Mouse (Mus musculus): ENCODE results near the gene Hes5. TPM values are rescaled to one million over a fixed set of nuclear protein-coding genes. Genes with fewer than 3 reads are reported as not detected.
A peak's percentile ranks its signal among the peaks of the same experiment; 100 is the strongest.

The Hes5 gene
- total and polyA plus RNA-seq, 2 experiments from 2014 or later, result 106 to 177 TPM

DNA sequence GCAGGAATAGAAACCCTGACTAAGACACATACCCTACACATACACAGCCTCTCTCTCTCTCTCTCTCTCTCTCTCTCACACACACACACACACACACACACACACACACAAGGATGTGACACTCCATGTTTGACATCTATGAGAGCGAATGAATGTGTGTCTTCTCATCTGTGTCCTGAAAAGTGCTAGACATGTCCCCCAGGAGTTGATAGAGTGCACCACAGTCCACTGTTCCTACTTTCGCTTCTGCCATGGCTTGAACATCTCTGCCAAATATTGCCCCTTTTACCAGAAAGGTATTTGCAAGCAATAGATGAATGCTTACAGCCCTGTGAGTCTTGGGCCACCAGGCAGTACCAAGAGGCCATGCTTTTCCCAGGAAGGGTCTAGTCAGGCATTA is 20.6 kb upstream of the Hes5 start:
- H3K36me3 ChIP-seq (ENCODE audit: insufficient read depth, low read length), result no peaks in the 10 kb centered on the region
- 88% methylated on average over 2 of the region's 2 CpGs for WGBS

DNA sequence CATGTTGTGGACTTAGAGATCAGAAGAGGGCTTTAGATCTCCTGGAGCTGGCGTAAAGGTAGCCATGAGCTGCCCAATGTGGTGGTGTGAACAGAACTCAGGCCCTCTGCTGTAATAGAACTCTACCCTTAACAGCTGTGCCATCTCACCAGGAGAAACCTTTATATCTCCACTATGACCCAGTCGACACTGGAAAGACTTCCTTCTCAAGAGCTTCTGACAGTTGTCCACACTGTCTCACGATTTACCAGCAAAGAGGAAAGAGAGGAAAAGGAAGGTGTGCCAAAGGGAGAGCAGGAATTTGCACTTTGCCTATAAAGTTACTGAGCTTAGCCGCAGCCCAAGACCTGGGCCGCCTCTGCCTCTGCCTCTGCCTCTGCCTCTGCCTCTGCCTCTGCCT is 18.9 kb upstream of the Hes5 start:
- DNase-seq (ENCODE audit: low spot score), result no peak
- Histone ChIP-seq H3K4me1 (ENCODE audit: insufficient read depth, low read length) (0 out of 2 replicates have a peak, but pooled peaks cover 6% of the 10 kb centered on the region), H3K4me3 (ENCODE audit: low read length) (no peak overlapping the region), H3K9me3 (ENCODE audit: low read length) (no peaks in the 10 kb centered on the region), H3K36me3 (ENCODE audit: insufficient read depth, low read length) (no peaks in the 10 kb centered on the region), H3K27ac (no peak overlapping the region), H3K27me3 (ENCODE audit: insufficient read depth, low read length) (no peaks in the 10 kb centered on the region), H3K9ac (replicated peaks; ENCODE audit: low read length) (no peak overlapping the region), H3K4me2 (ENCODE audit: low read depth, low read length) (no peak overlapping the region)
- ATAC-seq, result no peak
- no peak for TF ChIP-seq CTCF (IDR thresholded peaks at IDR 0.05; ENCODE audit: low read depth)
- WGBS, result 87% methylated on average over 5 of the region's 5 CpGs

More for the DNA sequence above, 20.6 kb upstream of the Hes5 start:
- ATAC-seq (no peak), DNase-seq (ENCODE audit: low spot score) (no peak)
- Histone ChIP-seq H3K4me3 (ENCODE audit: low read length) (no peak overlapping the region), H3K27me3 (ENCODE audit: insufficient read depth, low read length) (no peaks in the 10 kb centered on the region), H3K4me2 (ENCODE audit: low read depth, low read length) (no peak overlapping the region), H3K9ac (replicated peaks; ENCODE audit: low read length) (no peak overlapping the region), H3K4me1 (ENCODE audit: insufficient read depth, low read length) (peaks cover 4% of the 10 kb centered on the region; the same call in 1 of the 2 replicates), H3K9me3 (ENCODE audit: low read length) (no peaks in the 10 kb centered on the region), H3K27ac (no peak overlapping the region)
- no peak for TF ChIP-seq CTCF (IDR thresholded peaks at IDR 0.05; ENCODE audit: low read depth)

GRCm38 (mm10) chr4:154942632-154943322 is 17.9 kb upstream of the Hes5 start:
- Histone ChIP-seq H3K9me3 (ENCODE audit: low read length) (no peaks in the 10 kb centered on the region), H3K36me3 (ENCODE audit: insufficient read depth, low read length) (no peaks in the 10 kb centered on the region), H3K4me3 (ENCODE audit: low read length) (no peak overlapping the region), H3K27ac (no peak overlapping the region), H3K9ac (replicated peaks; ENCODE audit: low read length) (no peak overlapping the region), H3K4me2 (ENCODE audit: low read depth, low read length) (no peak overlapping the region), H3K27me3 (ENCODE audit: insufficient read depth, low read length) (no peaks in the 10 kb centered on the region), H3K4me1 (ENCODE audit: insufficient read depth, low read length) (0 out of 2 replicates have a peak, but pooled peaks cover 6% of the 10 kb centered on the region)
- no peak for DNase-seq (ENCODE audit: low spot score)
- no peak for TF ChIP-seq CTCF (IDR thresholded peaks at IDR 0.05; ENCODE audit: low read depth)
- 90% methylated on average over 10 of the region's 10 CpGs for WGBS
- no peak for ATAC-seq

- no peak overlapping the region for H3K4me2 ChIP-seq (ENCODE audit: low read depth, low read length)
- no peak overlapping the region for H3K9ac ChIP-seq (replicated peaks; ENCODE audit: low read length)
- no peaks in the 10 kb centered on the region for H3K9me3 ChIP-seq (ENCODE audit: low read length)
- DNase-seq (ENCODE audit: low spot score) (no peak), ATAC-seq (no peak)
- H3K4me1 ChIP-seq (ENCODE audit: insufficient read depth, low read length), result 0 out of 2 replicates have a peak, but pooled peaks cover 6% of the 10 kb centered on the region
- H3K27me3 ChIP-seq (ENCODE audit: insufficient read depth, low read length), result no peaks in the 10 kb centered on the region
- no peak for TF ChIP-seq CTCF (IDR thresholded peaks at IDR 0.05; ENCODE audit: low read depth)
- H3K36me3 ChIP-seq (ENCODE audit: insufficient read depth, low read length), result no peaks in the 10 kb centered on the region
- H3K27ac ChIP-seq, result no peak overlapping the region
- no peak overlapping the region for H3K4me3 ChIP-seq (ENCODE audit: low read length)
- WGBS, result 89% methylated on average over 6 of the region's 6 CpGs
Measured at GRCm38 (mm10) chr4:154943323-154944039, 17.2 kb upstream of the Hes5 start.

- no peaks in the 10 kb centered on the region for H3K36me3 ChIP-seq (ENCODE audit: insufficient read depth, low read length)
- no peaks in the 10 kb centered on the region for H3K9me3 ChIP-seq (ENCODE audit: low read length)
- no peak overlapping the region for H3K4me3 ChIP-seq (ENCODE audit: low read length)
- no peak overlapping the region for H3K9ac ChIP-seq (replicated peaks; ENCODE audit: low read length)
- H3K4me2 ChIP-seq (ENCODE audit: low read depth, low read length), result no peak overlapping the region
- ATAC-seq (peak; percentile 73), DNase-seq (ENCODE audit: low spot score) (peak; percentile 94)
- 0 out of 2 replicates have a peak, but pooled peaks cover 6% of the 10 kb centered on the region for H3K4me1 ChIP-seq (ENCODE audit: insufficient read depth, low read length)
- H3K27ac ChIP-seq, result no peak overlapping the region
- TF ChIP-seq CTCF (IDR thresholded peaks at IDR 0.05; ENCODE audit: low read depth), result peak; percentile 97
- no peaks in the 10 kb centered on the region for H3K27me3 ChIP-seq (ENCODE audit: insufficient read depth, low read length)
- 24% methylated on average over 2 of the region's 2 CpGs for WGBS
Measured at GRCm38 (mm10) chr4:154944121-154944590, 16.6 kb upstream of the Hes5 start.

GRCm38 (mm10) chr4:154946319-154946718 is 14.4 kb upstream of the Hes5 start:
- DNase-seq (ENCODE audit: low spot score), result peak; percentile 90
- Histone ChIP-seq H3K4me1 (ENCODE audit: insufficient read depth, low read length) (peaks cover 10% of the 10 kb centered on the region; the same call in 1 of the 2 replicates), H3K27ac (peak overlapping the region; percentile 62; the same call in 1 of the 2 replicates), H3K27me3 (ENCODE audit: insufficient read depth, low read length) (no peaks in the 10 kb centered on the region), H3K4me2 (ENCODE audit: low read depth, low read length) (peak overlapping the region; percentile 58), H3K36me3 (ENCODE audit: insufficient read depth, low read length) (no peaks in the 10 kb centered on the region), H3K9ac (replicated peaks; ENCODE audit: low read length) (peak overlapping the region; percentile 40), H3K4me3 (ENCODE audit: low read length) (peak overlapping the region; percentile 27), H3K9me3 (ENCODE audit: low read length) (no peaks in the 10 kb centered on the region)
- TF ChIP-seq CTCF (IDR thresholded peaks at IDR 0.05; ENCODE audit: low read depth), result peak; percentile 37; the same call in 1 of the 2 replicates
- ATAC-seq, result peak; percentile 87
- WGBS, result 2% methylated on average over 8 of the region's 8 CpGs
